Mouse (Mus musculus) kidney, adult 18-20 months (tissue): ENCODE data around the gene Ints14.

ENCODE experiments used
- DNase-seq: peaks from one replicate; pipeline ENCODE4 v3.0.0; 2021

Gene Ints14

GRCm38 (mm10) chr9:64960117-64960977 is at the start of gene Ints14:
Gene Ints14, plus strand, starts transcription at chr9:64960905.
- DNase-seq, result peak; percentile 99

GRCm38 (mm10) chr9:64913406-64913805 is 47.3 kb upstream of the Ints14 start:
- no peak for DNase-seq

GRCm38 (mm10) chr9:64913973-64914372 is 46.7 kb upstream of the Ints14 start:
- DNase-seq, result no peak

GRCm38 (mm10) chr9:64914629-64915028 is 46.1 kb upstream of the Ints14 start:
- DNase-seq, result no peak

- DNase-seq, result no peak
Observed at GRCm38 (mm10) chr9:64918560-64918959, 42.1 kb upstream of the Ints14 start.

GRCm38 (mm10) chr9:64925771-64926170 is 34.9 kb upstream of the Ints14 start:
- no peak for DNase-seq

- DNase-seq, result no peak
Observed at GRCm38 (mm10) chr9:64926201-64926991, 34.3 kb upstream of the Ints14 start.

- DNase-seq, result no peak
Observed at GRCm38 (mm10) chr9:64930256-64930655, 30.4 kb upstream of the Ints14 start.

GRCm38 (mm10) chr9:64931751-64932610 is 28.7 kb upstream of the Ints14 start:
- no peak for DNase-seq

GRCm38 (mm10) chr9:64934015-64934754 is 26.5 kb upstream of the Ints14 start:
- peak; percentile 63 for DNase-seq

GRCm38 (mm10) chr9:64936508-64936907 is 24.2 kb upstream of the Ints14 start:
- DNase-seq, result peak; percentile 60

- no peak for DNase-seq
Observed at GRCm38 (mm10) chr9:64937491-64937890, 23.2 kb upstream of the Ints14 start.

- no peak for DNase-seq
Observed at GRCm38 (mm10) chr9:64938535-64938934, 22.2 kb upstream of the Ints14 start.

GRCm38 (mm10) chr9:64939281-64939680 is 21.4 kb upstream of the Ints14 start:
- DNase-seq, result no peak

- DNase-seq, result no peak
Observed at GRCm38 (mm10) chr9:64939790-64940189, 20.9 kb upstream of the Ints14 start.

- DNase-seq, result no peak
Observed at GRCm38 (mm10) chr9:64940731-64941346, 19.9 kb upstream of the Ints14 start.

GRCm38 (mm10) chr9:64941650-64942049 is 19.1 kb upstream of the Ints14 start:
- DNase-seq, result no peak

GRCm38 (mm10) chr9:64943997-64944396 is 16.7 kb upstream of the Ints14 start:
- DNase-seq, result no peak

GRCm38 (mm10) chr9:64947483-64948095 is 13.1 kb upstream of the Ints14 start:
- no peak for DNase-seq

- no peak for DNase-seq
Observed at GRCm38 (mm10) chr9:64951161-64951657, 9.5 kb upstream of the Ints14 start, which contains the start of gene Slc24a1. Gene Slc24a1, minus strand, starts transcription at chr9:64951607.

- no peak for DNase-seq
Observed at GRCm38 (mm10) chr9:64952055-64952454, 8.7 kb upstream of the Ints14 start.
